Mouse (Mus musculus): ENCODE measurements around the gene Tlr7. TPM values are rescaled to one million over a fixed set of nuclear protein-coding genes. Genes with fewer than 3 reads are reported as not detected.

Gene Tlr7
- total and polyA plus RNA-seq, 3 experiments: 10.2 to 34.2 (median 27.9) TPM

- Histone ChIP-seq H3K9me3 (replicated peaks; ENCODE audit: low read length) (no peaks in the 10 kb centered on the region), H3K27me3 (replicated peaks) (no peaks in the 10 kb centered on the region), H3K36me3 (replicated peaks in 1 of 2; ENCODE audit: control insufficient read depth in 1 of 2, insufficient read depth in 1 of 2, low read length in 1 of 2) (no peaks in the 10 kb centered on the region), H3K79me2 (replicated peaks; ENCODE audit: control insufficient read depth, extremely low read depth, insufficient read depth, poor library complexity, severe bottlenecking) (peaks cover 2% of the 10 kb centered on the region; the same call in 1 of the 2 replicates), H3K9ac (ENCODE audit: insufficient read depth, low read depth) (no peak overlapping the region), H3K4me2 (ENCODE audit: insufficient read depth, low read depth, poor library complexity, severe bottlenecking) (no peak overlapping the region; the same call in 1 of the 2 replicates), H3K4me1 (ENCODE audit: control insufficient read depth in 1 of 2, insufficient read depth in 2 of 2) (peaks cover 0 to 38% of the 10 kb centered on the region in 2 experiments; a peak in 2 of 4 replicates), H3K27ac (ENCODE audit: insufficient read depth, low read depth) (no peak overlapping the region), H3K4me3 (replicated peaks in 1 of 3; ENCODE audit: low read depth in 2 of 3, low read length in 2 of 3, poor library complexity in 1 of 3) (no peak overlapping the region)
- dilution Hi-C loops (cut with MboI; ENCODE audit: extremely low pct_ligation_motif_present, extremely low pct_unique_long_range_greater_than_20kb, low sequenced_read_pairs): no loop called here
- TF ChIP-seq TBP (conservative IDR thresholded peaks at IDR 0.05; ENCODE audit: low read depth, low read length): no peak
- TF ChIP-seq IRF4 (IDR thresholded peaks at IDR 0.05; ENCODE audit: low read depth, low read length): 0 out of 2 replicates have a peak, but pooled peaks have one; percentile 26
- no peak for DNase-seq (ENCODE audit: extremely low read depth)
- in situ Hi-C loops (cut with MboI; ENCODE audit: low pct_ligation_motif_present, low pct_unique_long_range_greater_than_20kb, low sequenced_read_pairs): no loop called here
These were observed 4.2 kb upstream of the Tlr7 start for GRCm38 (mm10) chrX:167334571-167334970.

GRCm38 (mm10) chrX:167332607-167333006 lies 2.2 kb upstream of the Tlr7 start:
- Histone ChIP-seq H3K36me3 (replicated peaks in 1 of 2; ENCODE audit: control insufficient read depth in 1 of 2, insufficient read depth in 1 of 2, low read length in 1 of 2) (no peaks in the 10 kb centered on the region), H3K4me1 (ENCODE audit: control insufficient read depth in 1 of 2, insufficient read depth in 2 of 2) (peaks cover 0 to 32% of the 10 kb centered on the region in 2 experiments; a peak in 2 of 4 replicates), H3K4me3 (replicated peaks in 1 of 3; ENCODE audit: low read depth in 2 of 3, low read length in 2 of 3, poor library complexity in 1 of 3) (no peak overlapping the region), H3K79me2 (replicated peaks; ENCODE audit: control insufficient read depth, extremely low read depth, insufficient read depth, poor library complexity, severe bottlenecking) (peaks cover 5% of the 10 kb centered on the region), H3K4me2 (ENCODE audit: insufficient read depth, low read depth, poor library complexity, severe bottlenecking) (no peak overlapping the region), H3K9me3 (replicated peaks; ENCODE audit: low read length) (no peaks in the 10 kb centered on the region), H3K27ac (ENCODE audit: insufficient read depth, low read depth) (no peak overlapping the region), H3K27me3 (replicated peaks) (no peaks in the 10 kb centered on the region), H3K9ac (ENCODE audit: insufficient read depth, low read depth) (no peak overlapping the region)
- no peak for DNase-seq (ENCODE audit: extremely low read depth)
- in situ Hi-C loops (cut with MboI; ENCODE audit: low pct_ligation_motif_present, low pct_unique_long_range_greater_than_20kb, low sequenced_read_pairs) (no loop called here), dilution Hi-C loops (cut with MboI; ENCODE audit: extremely low pct_ligation_motif_present, extremely low pct_unique_long_range_greater_than_20kb, low sequenced_read_pairs) (no loop called here)
- TF ChIP-seq ETS1 (conservative IDR thresholded peaks at IDR 0.05; ENCODE audit: low read depth, low read length): no peak
- no peak for TF ChIP-seq ZMIZ1 (IDR thresholded peaks at IDR 0.05; ENCODE audit: low read depth, low read length)
- no peak for TF ChIP-seq RAD21 (IDR thresholded peaks at IDR 0.05; ENCODE audit: low read depth, low read length)
- TF ChIP-seq JUND (conservative IDR thresholded peaks at IDR 0.05; ENCODE audit: low read depth, low read length): no peak
- no peak for TF ChIP-seq GABPA (IDR thresholded peaks at IDR 0.05; ENCODE audit: insufficient replicate concordance, low read depth, low read length)
- no peak for TF ChIP-seq POLR2AphosphoS2 (IDR thresholded peaks at IDR 0.05; ENCODE audit: low read depth, low read length)
- no peak for TF ChIP-seq USF1 (IDR thresholded peaks at IDR 0.05; ENCODE audit: low read depth, low read length)
- no peak for TF ChIP-seq ZC3H11A (IDR thresholded peaks at IDR 0.05; ENCODE audit: low read depth, low read length)
- TF ChIP-seq SIN3A (IDR thresholded peaks at IDR 0.05; ENCODE audit: low read length): no peak
- no peak for TF ChIP-seq CTCF (conservative IDR thresholded peaks at IDR 0.05 in 1 of 2, IDR thresholded peaks at IDR 0.05 in 1 of 2; ENCODE audit: low read depth in 2 of 2, low read length in 2 of 2)
- no peak for TF ChIP-seq KAT2A (IDR thresholded peaks at IDR 0.05; ENCODE audit: insufficient replicate concordance, low read length)

- Histone ChIP-seq H3K36me3 (replicated peaks in 1 of 2; ENCODE audit: control insufficient read depth in 1 of 2, insufficient read depth in 1 of 2, low read length in 1 of 2) (no peaks in the 10 kb centered on the region), H3K9me3 (replicated peaks; ENCODE audit: low read length) (no peaks in the 10 kb centered on the region), H3K79me2 (replicated peaks; ENCODE audit: control insufficient read depth, extremely low read depth, insufficient read depth, poor library complexity, severe bottlenecking) (peaks cover 7% of the 10 kb centered on the region), H3K4me3 (replicated peaks in 1 of 3; ENCODE audit: low read depth in 2 of 3, low read length in 2 of 3, poor library complexity in 1 of 3) (no peak overlapping the region), H3K27ac (ENCODE audit: insufficient read depth, low read depth) (peak overlapping the region; percentile 53), H3K27me3 (replicated peaks) (no peaks in the 10 kb centered on the region), H3K4me1 (ENCODE audit: control insufficient read depth in 1 of 2, insufficient read depth in 2 of 2) (peaks cover 0 to 33% of the 10 kb centered on the region in 2 experiments; a peak in 2 of 4 replicates), H3K9ac (ENCODE audit: insufficient read depth, low read depth) (peak overlapping the region; percentile 18; the same call in 1 of the 2 replicates), H3K4me2 (ENCODE audit: insufficient read depth, low read depth, poor library complexity, severe bottlenecking) (peak overlapping the region; percentile 45; the same call in 1 of the 2 replicates)
- in situ Hi-C loops (cut with MboI; ENCODE audit: low pct_ligation_motif_present, low pct_unique_long_range_greater_than_20kb, low sequenced_read_pairs): no loop called here
- dilution Hi-C loops (cut with MboI; ENCODE audit: extremely low pct_ligation_motif_present, extremely low pct_unique_long_range_greater_than_20kb, low sequenced_read_pairs): no loop called here
- DNase-seq (ENCODE audit: extremely low read depth): no peak
- TF ChIP-seq ZKSCAN1 (IDR thresholded peaks at IDR 0.05; ENCODE audit: borderline replicate concordance, low read depth, low read length) (no peak), EP300 (IDR thresholded peaks at IDR 0.05; ENCODE audit: low read length) (no peak), ZNF384 (IDR thresholded peaks at IDR 0.05; ENCODE audit: low read depth, low read length) (no peak), NRF1 (IDR thresholded peaks at IDR 0.05; ENCODE audit: low read depth, low read length) (no peak), USF1 (IDR thresholded peaks at IDR 0.05; ENCODE audit: low read depth, low read length) (no peak)
These were observed 635 bp upstream of the Tlr7 start for GRCm38 (mm10) chrX:167330993-167331392.
